Mouse (Mus musculus) hindbrain, embryonic 13.5 days (tissue): ENCODE measurements at regions not wholly inside any gene's neighbourhood (a gene's known extent, or its start where the extent isn't known, plus 50 kb on each side); places are given as distances from the start of the nearest gene placed in this dataset.

Experiments
- ATAC-seq: fragments of 200-750 bp; cut with Nextera tagmentation; 2 replicates; pipeline ENCODE4 v1.8.0; 2017; ENCODE audit warnings: moderate TSS enrichment; ENCODE audit not compliant: low FRiP score
- H3K27ac ChIP-seq: fragments of 300-500 bp; sonication (generic); 2 replicates; pipeline ENCODE4 v1.5.1; 2015; ENCODE audit warnings: inconsistent platforms, mild to moderate bottlenecking, moderate library complexity
- H3K27me3 ChIP-seq: fragments of 300-500 bp; sonication (generic); 2 replicates; pipeline ENCODE4 v1.6.1; 2015; ENCODE audit warnings: mild to moderate bottlenecking, inconsistent platforms
- H3K36me3 ChIP-seq: fragments of 300-500 bp; sonication (generic); 2 replicates; pipeline ENCODE4 v1.6.1; 2015; ENCODE audit warnings: mild to moderate bottlenecking, inconsistent platforms
- H3K4me1 ChIP-seq: fragments of 300-500 bp; sonication (generic); replicated peaks from 2 replicates; pipeline ENCODE4 v1.6.1; 2015; ENCODE audit warnings: inconsistent platforms
- H3K4me2 ChIP-seq: fragments of 300-500 bp; sonication (generic); 2 replicates; pipeline ENCODE4 v1.6.1; 2015; ENCODE audit warnings: inconsistent platforms, mild to moderate bottlenecking, moderate library complexity
- H3K4me3 ChIP-seq: fragments of 300-500 bp; sonication (generic); 2 replicates; pipeline ENCODE4 v1.5.1; 2015; ENCODE audit warnings: mild to moderate bottlenecking, inconsistent platforms
- H3K9ac ChIP-seq: fragments of 300-500 bp; sonication (generic); 2 replicates; pipeline ENCODE4 v1.6.1; 2015; ENCODE audit warnings: mild to moderate bottlenecking, inconsistent platforms
- H3K9me3 ChIP-seq: fragments of 300-500 bp; sonication (generic); 2 replicates; pipeline ENCODE4 v1.6.1; 2016; ENCODE audit warnings: inconsistent platforms
- WGBS: fragments of 180-500 bp; shearing (Covaris S2); methylation state at CpG from one replicate; pipeline ENCODE4 v1.1.7; 2015; 5-methylcytosine and 5-hydroxymethylcytosine counted together

GRCm38 (mm10) chr5:74857861-74858260 is 155.1 kb upstream of the Lnx1 start:
- no peaks in the 10 kb centered on the region for H3K36me3 ChIP-seq
- no peaks in the 10 kb centered on the region for H3K27me3 ChIP-seq
- WGBS, result 57% methylated on average over 5 of the region's 5 CpGs
- no peaks in the 10 kb centered on the region for H3K9me3 ChIP-seq
- H3K27ac ChIP-seq, result no peak overlapping the region
- peaks cover 2% of the 10 kb centered on the region; the same call in 1 of the 2 replicates for H3K4me1 ChIP-seq
- ATAC-seq, result no peak
- H3K9ac ChIP-seq, result no peak overlapping the region; the same call in 1 of the 2 replicates
- H3K4me3 ChIP-seq, result no peak overlapping the region
- no peak overlapping the region for H3K4me2 ChIP-seq

DNA sequence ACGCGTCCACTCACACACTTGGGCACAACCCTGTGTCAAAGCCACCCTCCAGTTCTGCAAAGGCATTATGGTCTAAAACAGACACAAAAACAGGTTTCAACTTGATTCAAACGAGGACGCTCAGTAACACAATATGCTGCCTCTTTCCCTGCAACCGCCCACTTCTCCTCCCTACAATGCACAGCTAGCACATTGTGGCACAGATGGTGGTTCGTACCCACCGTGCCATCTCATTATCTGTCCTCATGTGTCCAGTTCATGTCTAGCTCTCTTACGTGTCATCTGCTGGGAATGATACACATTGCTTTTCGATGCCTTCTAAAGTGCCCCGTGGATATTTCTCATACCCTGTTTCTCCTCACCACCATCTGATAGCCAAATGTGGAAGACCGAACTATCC is 154.4 kb upstream of the Lnx1 start:
- 72% methylated on average over 9 of the region's 11 CpGs for WGBS
- no peak for ATAC-seq

DNA sequence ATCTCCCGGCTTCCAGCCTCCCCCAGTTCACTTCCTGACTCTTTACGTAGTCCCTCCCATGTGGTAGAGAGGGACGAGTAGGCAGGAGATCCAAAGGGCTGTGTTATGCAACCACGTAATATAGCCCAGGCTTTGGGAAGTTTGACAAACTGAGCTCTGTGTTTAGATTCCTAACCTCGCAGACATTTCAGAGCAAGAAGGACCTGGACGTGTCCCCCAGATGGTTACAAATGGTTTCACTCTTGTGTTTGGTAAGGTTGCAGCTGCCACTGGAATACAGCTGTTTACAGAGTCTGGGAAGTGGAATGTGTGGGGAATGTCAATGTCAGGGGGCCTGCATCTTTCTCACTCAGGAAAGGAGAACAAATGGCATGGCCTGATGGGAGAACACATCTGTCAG is 145.1 kb upstream of the Lnx1 start:
- no peaks in the 10 kb centered on the region for H3K4me1 ChIP-seq
- H3K36me3 ChIP-seq, result no peaks in the 10 kb centered on the region
- H3K27me3 ChIP-seq, result no peaks in the 10 kb centered on the region
- H3K27ac ChIP-seq, result no peak overlapping the region
- WGBS, result 82% methylated on average over 6 of the region's 6 CpGs
- no peaks in the 10 kb centered on the region for H3K9me3 ChIP-seq
- no peak for ATAC-seq
- no peak overlapping the region for H3K9ac ChIP-seq
- H3K4me3 ChIP-seq, result no peak overlapping the region
- H3K4me2 ChIP-seq, result no peak overlapping the region

More for the DNA sequence above, 154.4 kb upstream of the Lnx1 start:
- no peaks in the 10 kb centered on the region for H3K9me3 ChIP-seq
- H3K4me3 ChIP-seq, result no peak overlapping the region
- no peak overlapping the region for H3K4me2 ChIP-seq
- H3K27me3 ChIP-seq, result no peaks in the 10 kb centered on the region
- no peak overlapping the region for H3K9ac ChIP-seq
- peaks cover 2% of the 10 kb centered on the region; the same call in 1 of the 2 replicates for H3K4me1 ChIP-seq
- H3K27ac ChIP-seq, result no peak overlapping the region
- H3K36me3 ChIP-seq, result no peaks in the 10 kb centered on the region

- H3K9ac ChIP-seq, result no peak overlapping the region
- H3K9me3 ChIP-seq, result no peaks in the 10 kb centered on the region
- H3K27ac ChIP-seq, result no peak overlapping the region
- no peak overlapping the region for H3K4me2 ChIP-seq
- no peaks in the 10 kb centered on the region for H3K36me3 ChIP-seq
- WGBS, result 84% methylated on average over 5 of the region's 5 CpGs
- no peak for ATAC-seq
- no peak overlapping the region for H3K4me3 ChIP-seq
- H3K27me3 ChIP-seq, result no peaks in the 10 kb centered on the region
- H3K4me1 ChIP-seq, result no peaks in the 10 kb centered on the region
These were observed 144.0 kb upstream of the Lnx1 start for GRCm38 (mm10) chr5:74846674-74847073.

DNA sequence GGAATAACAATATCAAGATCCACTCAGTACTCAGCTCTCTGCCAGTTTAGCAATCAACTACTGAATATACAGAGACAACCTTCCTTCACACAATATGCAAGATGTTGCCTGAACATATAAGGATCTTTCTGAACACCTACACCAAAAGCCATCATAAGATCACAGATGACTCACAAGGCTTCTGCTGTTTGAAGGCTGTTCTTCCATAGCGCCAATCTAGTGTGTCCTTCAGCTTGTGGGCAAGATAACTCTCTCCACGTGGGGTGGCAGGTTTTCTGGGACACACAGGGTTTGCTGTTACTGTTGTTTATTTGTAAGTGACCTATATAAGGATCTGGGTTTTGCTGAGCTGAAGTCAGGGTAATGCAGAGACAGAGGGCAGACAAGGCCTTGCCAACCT is 131.7 kb upstream of the Lnx1 start:
- Histone ChIP-seq H3K9ac (no peak overlapping the region), H3K27ac (no peak overlapping the region), H3K4me2 (no peak overlapping the region), H3K4me3 (no peak overlapping the region), H3K36me3 (no peaks in the 10 kb centered on the region), H3K4me1 (0 out of 2 replicates have a peak, but pooled peaks cover 4% of the 10 kb centered on the region), H3K27me3 (no peaks in the 10 kb centered on the region), H3K9me3 (no peaks in the 10 kb centered on the region)
- ATAC-seq, result no peak
- WGBS, result 87% methylated on average over 2 of the region's 2 CpGs

DNA sequence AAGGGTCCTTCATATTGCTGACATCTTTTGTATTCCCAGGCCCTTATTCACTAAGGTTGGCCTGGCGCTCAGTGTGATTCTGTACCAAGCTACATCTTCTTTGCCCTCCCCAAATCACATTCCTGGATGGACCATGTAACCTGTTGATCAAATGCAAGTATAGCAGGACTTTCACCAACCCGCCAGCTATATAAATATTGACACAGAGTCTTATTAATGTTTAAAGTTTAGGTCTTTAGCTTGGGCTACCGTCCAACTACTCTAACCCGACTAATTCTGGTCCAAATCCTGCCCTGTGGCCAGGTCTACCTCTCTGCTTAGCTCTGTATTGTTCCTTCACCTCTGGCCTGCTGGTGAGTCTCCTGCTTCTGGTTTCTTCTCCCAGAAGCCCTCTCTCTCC is 131.2 kb upstream of the Lnx1 start:
- H3K4me2 ChIP-seq, result no peak overlapping the region
- H3K4me3 ChIP-seq, result no peak overlapping the region
- ATAC-seq, result no peak
- H3K36me3 ChIP-seq, result no peaks in the 10 kb centered on the region
- no peaks in the 10 kb centered on the region for H3K27me3 ChIP-seq
- WGBS, result 95% methylated on average over 4 of the region's 4 CpGs
- H3K27ac ChIP-seq, result no peak overlapping the region
- no peaks in the 10 kb centered on the region for H3K9me3 ChIP-seq
- H3K9ac ChIP-seq, result no peak overlapping the region
- 0 out of 2 replicates have a peak, but pooled peaks cover 4% of the 10 kb centered on the region for H3K4me1 ChIP-seq

DNA sequence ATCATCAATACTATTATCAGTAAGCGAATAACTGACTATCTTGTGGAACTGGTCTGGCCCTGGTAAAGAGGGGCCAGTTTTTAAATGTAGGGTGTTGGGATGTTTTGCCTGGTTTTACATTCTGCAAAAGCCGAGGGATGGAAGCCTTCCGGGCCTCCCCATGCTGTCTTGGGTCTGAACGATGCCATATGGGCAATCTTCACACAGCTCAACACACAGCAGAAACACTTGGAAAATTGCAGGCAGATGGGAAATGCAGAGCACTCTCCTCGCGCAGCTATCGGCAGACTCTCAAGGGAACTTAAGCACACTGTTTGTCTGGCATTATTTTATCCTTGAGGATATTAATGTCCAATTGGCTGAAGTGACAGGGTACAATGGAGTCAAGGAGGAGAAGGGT is 129.3 kb upstream of the Lnx1 start:
- no peak overlapping the region for H3K4me3 ChIP-seq
- no peak overlapping the region for H3K9ac ChIP-seq
- H3K27me3 ChIP-seq, result no peaks in the 10 kb centered on the region
- 74% methylated on average over 7 of the region's 7 CpGs for WGBS
- 0 out of 2 replicates have a peak, but pooled peaks cover 7% of the 10 kb centered on the region for H3K4me1 ChIP-seq
- no peaks in the 10 kb centered on the region for H3K9me3 ChIP-seq
- ATAC-seq, result no peak
- H3K4me2 ChIP-seq, result no peak overlapping the region
- H3K36me3 ChIP-seq, result no peaks in the 10 kb centered on the region
- no peak overlapping the region for H3K27ac ChIP-seq

DNA sequence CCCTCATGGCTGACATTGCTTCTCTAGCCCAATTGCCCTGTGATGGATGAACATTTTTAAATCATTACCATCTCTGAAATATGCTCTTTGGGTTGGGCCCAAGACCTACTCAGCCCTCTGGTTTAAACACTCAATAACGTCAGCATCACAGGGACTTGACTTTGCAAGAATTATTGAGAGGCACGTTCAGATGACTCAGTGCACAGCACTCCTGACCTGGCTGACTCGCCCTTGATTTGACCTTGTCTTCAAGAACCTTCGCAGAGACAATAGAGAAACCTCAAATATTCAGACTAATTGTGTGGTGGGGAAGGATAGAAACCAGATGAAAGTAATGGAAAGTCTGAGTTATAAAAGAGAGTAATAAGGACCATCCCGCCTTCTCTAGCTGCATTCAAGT is 127.9 kb upstream of the Lnx1 start:
- ATAC-seq, result no peak
- H3K9ac ChIP-seq, result no peak overlapping the region
- H3K27ac ChIP-seq, result no peak overlapping the region
- no peak overlapping the region for H3K4me3 ChIP-seq
- H3K27me3 ChIP-seq, result no peaks in the 10 kb centered on the region
- no peaks in the 10 kb centered on the region for H3K36me3 ChIP-seq
- 0 out of 2 replicates have a peak, but pooled peaks cover 10% of the 10 kb centered on the region for H3K4me1 ChIP-seq
- no peak overlapping the region for H3K4me2 ChIP-seq
- WGBS, result 77% methylated on average over 5 of the region's 5 CpGs
- H3K9me3 ChIP-seq, result no peaks in the 10 kb centered on the region

GRCm38 (mm10) chr5:74829003-74829402 is 126.3 kb upstream of the Lnx1 start:
- no peaks in the 10 kb centered on the region for H3K9me3 ChIP-seq
- no peak overlapping the region for H3K4me3 ChIP-seq
- H3K27ac ChIP-seq, result no peak overlapping the region
- H3K36me3 ChIP-seq, result no peaks in the 10 kb centered on the region
- WGBS, result 93% methylated on average over 9 of the region's 9 CpGs
- no peak for ATAC-seq
- no peak overlapping the region for H3K9ac ChIP-seq
- H3K27me3 ChIP-seq, result no peaks in the 10 kb centered on the region
- H3K4me2 ChIP-seq, result no peak overlapping the region
- H3K4me1 ChIP-seq, result peaks cover 10% of the 10 kb centered on the region; the same call in 1 of the 2 replicates

DNA sequence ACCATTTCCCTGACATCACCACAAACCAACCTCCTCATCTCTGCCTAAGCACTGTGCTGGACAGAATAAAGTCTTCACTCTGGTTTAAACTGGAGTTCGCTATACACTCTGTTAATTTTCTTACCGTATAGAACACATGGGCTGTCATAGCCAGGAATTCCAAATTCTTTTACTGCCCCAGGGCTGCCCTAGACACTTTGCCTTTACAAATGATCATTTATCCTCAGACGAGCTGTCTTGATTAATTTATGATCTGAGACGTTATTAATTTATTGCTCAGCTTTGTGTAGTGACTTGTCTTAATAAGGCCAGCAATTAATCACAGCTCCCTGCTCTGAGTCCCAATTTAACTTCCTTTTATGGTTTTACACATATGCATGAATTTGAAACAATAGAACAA is 125.2 kb upstream of the Lnx1 start:
- Histone ChIP-seq H3K4me2 (no peak overlapping the region), H3K9me3 (no peaks in the 10 kb centered on the region), H3K4me1 (peaks cover 10% of the 10 kb centered on the region; the same call in 1 of the 2 replicates), H3K27ac (no peak overlapping the region), H3K27me3 (no peaks in the 10 kb centered on the region), H3K4me3 (no peak overlapping the region), H3K9ac (no peak overlapping the region), H3K36me3 (no peaks in the 10 kb centered on the region)
- WGBS, result 40% methylated on average over 4 of the region's 4 CpGs
- ATAC-seq, result no peak

GRCm38 (mm10) chr5:74825517-74826254 is 123.0 kb upstream of the Lnx1 start:
- WGBS, result 38% methylated on average over 5 of the region's 5 CpGs
- Histone ChIP-seq H3K4me1 (peaks cover 7% of the 10 kb centered on the region; the same call in 1 of the 2 replicates), H3K36me3 (no peaks in the 10 kb centered on the region), H3K9me3 (no peaks in the 10 kb centered on the region), H3K27me3 (no peaks in the 10 kb centered on the region), H3K4me3 (no peak overlapping the region), H3K4me2 (no peak overlapping the region), H3K27ac (no peak overlapping the region), H3K9ac (no peak overlapping the region)
- 0 out of 2 replicates have a peak, but pooled peaks have one; percentile 24 for ATAC-seq

- Histone ChIP-seq H3K4me2 (no peak overlapping the region), H3K27ac (no peak overlapping the region), H3K36me3 (no peaks in the 10 kb centered on the region), H3K4me1 (peaks cover 7% of the 10 kb centered on the region; the same call in 1 of the 2 replicates), H3K4me3 (no peak overlapping the region), H3K9me3 (no peaks in the 10 kb centered on the region), H3K9ac (no peak overlapping the region), H3K27me3 (no peaks in the 10 kb centered on the region)
- WGBS, result 87% methylated on average over 7 of the region's 7 CpGs
- no peak for ATAC-seq
These were observed 121.0 kb upstream of the Lnx1 start for GRCm38 (mm10) chr5:74823719-74824118.

- ATAC-seq, result 0 out of 2 replicates have a peak, but pooled peaks have one; percentile 32
These were observed 119.3 kb upstream of the Lnx1 start for GRCm38 (mm10) chr5:74821969-74822368.

More at GRCm38 (mm10) chr5:74821969-74822368, 119.3 kb upstream of the Lnx1 start:
- WGBS, result 71% methylated on average over 4 of the region's 4 CpGs
- Histone ChIP-seq H3K27me3 (no peaks in the 10 kb centered on the region), H3K27ac (no peak overlapping the region), H3K4me2 (no peak overlapping the region), H3K4me1 (peaks cover 3% of the 10 kb centered on the region; the same call in 1 of the 2 replicates), H3K4me3 (no peak overlapping the region), H3K9ac (no peak overlapping the region), H3K36me3 (no peaks in the 10 kb centered on the region), H3K9me3 (no peaks in the 10 kb centered on the region)
